Mouse (Mus musculus) T-helper 1 cell (primary cell): ENCODE data around the gene Rab25.

Experiments
- in situ Hi-C: fragments of 300-600 bp; cut with MboI, MseI; formaldehyde crosslinking; loops from one replicate; pipeline ENCODE4 v1.15.1; 2025; ENCODE audit warnings: high pct_unique_total_duplicates

The Rab25 gene

DNA sequence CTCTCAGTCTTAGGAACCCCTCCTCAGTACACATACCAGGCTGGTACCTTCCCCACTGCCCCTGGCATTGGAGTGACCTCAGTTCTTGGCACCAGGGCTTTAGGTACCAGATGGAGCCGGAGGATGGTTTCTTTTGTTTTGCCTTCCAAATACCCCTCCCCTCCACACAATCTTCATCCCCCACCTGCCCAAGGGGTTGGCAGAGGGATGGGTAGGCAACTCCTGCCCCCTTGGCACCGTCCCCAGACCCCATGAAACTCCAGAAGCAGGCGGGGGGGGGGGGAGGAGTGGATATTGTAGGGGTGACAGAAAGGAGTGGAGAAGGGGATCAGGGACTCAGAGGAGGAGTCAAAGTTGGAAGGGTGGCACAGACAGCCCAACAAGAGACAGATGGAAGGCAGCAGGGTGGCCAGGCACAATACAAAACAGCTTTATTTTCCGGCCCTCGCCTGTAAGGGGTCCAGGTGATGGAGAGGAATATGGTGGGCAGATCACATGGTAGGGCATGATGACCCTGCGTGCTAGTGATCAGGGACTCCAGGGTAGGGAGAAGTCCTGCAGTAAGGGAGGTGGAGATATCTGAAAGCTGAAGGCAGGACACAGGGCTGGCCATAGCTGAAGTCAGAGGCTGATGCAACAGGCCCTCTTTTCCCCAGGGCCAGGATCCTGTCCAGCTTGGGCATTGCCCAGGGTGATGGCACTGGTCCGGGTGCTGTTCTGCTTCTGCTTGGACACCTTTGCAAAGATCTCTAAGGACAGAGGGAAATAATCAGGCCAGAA is 6.3 kb downstream of the Rab25 start:
- in situ Hi-C loops, result no loop called here

- in situ Hi-C loops, result no loop called here
These were observed 8.0 kb downstream of the Rab25 start for GRCm38 (mm10) chr3:88540085-88540484.

DNA sequence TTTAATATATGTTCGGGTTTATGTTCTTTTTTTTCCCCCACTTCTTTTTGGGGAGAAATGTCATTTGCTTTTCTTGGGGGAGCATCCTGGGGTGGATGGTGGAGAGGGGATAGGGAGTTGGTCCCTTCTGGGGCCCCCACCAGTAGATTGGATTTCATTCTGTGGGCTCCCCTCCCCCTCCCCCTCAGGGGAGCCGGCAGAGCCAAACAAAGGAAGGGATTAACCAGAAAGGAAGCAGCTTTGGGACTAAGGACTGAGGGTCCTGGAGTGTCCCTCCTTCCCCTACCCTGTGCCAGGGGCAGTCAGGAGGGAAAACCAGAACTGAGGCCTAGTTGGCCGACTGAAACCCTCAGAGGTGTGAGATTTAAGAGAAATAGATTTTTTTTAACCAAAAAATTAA is 8.7 kb downstream of the Rab25 start:
- in situ Hi-C loops, result no loop called here

- in situ Hi-C loops, result no loop called here
These were observed 9.6 kb downstream of the Rab25 start for GRCm38 (mm10) chr3:88538271-88539145.

- in situ Hi-C loops, result no loop called here
These were observed 11.0 kb downstream of the Rab25 start for GRCm38 (mm10) chr3:88537146-88537545.

GRCm38 (mm10) chr3:88536103-88536930 is 11.8 kb downstream of the Rab25 start:
- in situ Hi-C loops, result no loop called here

DNA sequence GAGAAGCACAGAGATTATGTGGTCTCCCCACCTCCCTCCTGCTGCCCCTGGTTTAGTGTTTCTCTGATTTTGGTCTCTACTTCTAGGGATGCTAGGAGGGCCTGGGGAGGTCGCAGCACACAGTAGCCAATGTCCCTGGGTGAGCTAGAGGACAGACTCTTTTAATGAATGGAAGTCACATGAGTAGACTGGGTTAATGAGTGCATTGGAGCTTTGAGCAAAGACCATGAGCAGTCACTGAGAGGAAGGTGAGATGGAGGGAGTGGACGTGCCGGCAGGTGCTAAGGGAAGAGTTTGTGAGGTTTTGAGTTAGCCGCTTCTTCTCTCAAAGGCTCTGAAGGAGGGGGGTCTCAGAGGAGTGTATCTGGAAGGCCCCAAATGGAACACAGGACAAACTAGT is 12.6 kb downstream of the Rab25 start:
- in situ Hi-C loops, result no loop called here

DNA sequence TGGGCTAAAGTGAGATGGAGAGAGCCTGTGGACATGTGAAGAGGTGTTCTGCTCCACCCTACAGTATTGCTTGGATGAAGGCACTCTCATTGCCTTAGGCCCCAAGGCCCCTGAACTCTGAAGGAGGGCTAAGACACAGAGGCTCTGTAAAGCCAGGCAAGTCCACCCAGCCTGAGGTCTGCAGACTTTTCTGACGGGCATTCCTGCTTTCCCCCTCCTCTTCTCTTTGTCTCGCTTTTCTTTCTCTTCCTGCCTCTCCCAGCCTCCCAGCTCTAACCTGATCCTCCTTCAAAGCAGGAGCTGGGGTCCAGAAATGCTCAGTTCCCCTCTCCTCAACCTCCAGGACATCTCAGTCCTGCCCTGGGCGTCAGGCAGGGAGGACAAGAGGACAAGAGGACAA is 13.1 kb downstream of the Rab25 start:
- in situ Hi-C loops, result no loop called here

DNA sequence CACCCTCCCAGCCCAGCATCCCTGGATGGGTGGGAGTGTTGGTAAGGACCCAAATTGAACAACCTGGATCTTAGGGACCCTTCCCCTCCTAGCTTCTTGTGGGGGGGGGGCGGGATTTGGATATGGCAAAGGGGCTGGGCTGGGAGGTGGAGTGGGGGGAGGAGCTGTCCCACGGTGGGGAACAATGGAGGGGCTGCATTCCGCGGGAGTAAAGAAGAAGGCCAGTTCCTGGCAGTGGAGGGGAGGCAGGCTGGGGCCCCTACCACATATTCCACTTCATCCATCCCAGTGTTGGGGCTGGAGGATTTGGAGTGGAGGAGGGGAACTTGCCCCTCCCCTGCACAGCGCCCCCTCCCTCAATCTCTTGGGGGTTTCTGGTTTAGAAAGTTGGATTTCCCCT is 14.4 kb downstream of the Rab25 start:
- in situ Hi-C loops, result no loop called here

DNA sequence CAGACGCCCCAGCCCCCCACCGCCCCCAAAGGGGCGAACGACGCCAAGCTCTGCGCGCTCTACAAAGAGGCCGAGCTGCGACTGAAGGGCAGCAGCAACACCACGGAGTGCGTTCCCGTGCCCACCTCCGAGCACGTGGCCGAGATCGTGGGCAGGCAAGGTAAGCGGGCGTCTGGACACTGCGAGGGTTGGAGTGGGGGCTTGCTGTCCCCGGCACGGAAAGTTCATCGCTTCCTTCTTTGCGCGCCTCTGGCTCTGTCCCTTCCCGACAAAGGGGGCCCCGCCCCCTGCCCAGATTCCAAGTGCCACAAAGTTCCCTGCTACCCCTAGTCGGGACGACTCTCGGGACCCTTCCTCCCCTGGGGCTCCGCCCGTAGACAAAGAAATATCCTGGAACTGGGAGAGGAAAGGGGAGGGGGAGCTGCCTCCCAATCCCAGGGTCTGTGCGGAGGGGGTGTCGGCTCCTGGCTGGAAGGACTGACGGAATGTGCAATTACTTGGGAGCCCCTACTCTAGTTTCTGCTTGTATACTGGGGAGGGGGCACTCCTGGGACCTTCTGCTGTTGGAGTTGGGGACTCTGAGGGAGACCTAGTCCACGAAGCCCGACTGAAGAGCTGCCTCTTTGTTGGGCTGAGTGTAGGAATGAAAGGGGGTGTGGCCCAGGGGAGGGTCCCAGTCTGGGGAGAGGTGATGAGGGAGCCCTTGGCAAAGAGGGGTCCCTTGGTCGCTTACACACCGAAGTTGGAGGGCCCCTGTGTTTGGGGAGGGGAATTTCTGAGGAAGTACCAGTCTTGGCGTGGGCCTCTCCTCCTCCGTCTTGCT is 15.2 kb downstream of the Rab25 start:
- in situ Hi-C loops, result no loop called here

DNA sequence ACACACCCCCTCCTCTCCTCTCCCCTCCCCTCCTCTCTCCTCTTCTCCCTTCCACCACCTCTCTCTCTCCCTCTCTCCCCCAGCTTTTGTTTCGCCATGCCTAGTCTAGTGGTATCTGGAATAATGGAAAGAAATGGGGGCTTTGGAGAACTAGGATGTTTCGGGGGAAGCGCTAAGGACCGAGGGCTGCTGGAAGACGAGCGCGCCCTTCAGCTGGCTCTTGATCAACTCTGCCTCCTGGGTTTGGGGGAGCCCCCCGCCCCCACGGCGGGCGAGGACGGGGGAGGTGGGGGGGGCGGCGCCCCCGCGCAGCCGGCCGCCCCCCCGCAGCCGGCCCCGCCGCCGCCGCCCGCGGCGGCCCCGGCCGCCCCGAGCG is 15.8 kb downstream of the Rab25 start, which contains the start of gene Mex3a:
TSS of gene Mex3a (plus strand) at position 97 of the 376 bp plus-strand sequence.
- in situ Hi-C loops, result no loop called here

DNA sequence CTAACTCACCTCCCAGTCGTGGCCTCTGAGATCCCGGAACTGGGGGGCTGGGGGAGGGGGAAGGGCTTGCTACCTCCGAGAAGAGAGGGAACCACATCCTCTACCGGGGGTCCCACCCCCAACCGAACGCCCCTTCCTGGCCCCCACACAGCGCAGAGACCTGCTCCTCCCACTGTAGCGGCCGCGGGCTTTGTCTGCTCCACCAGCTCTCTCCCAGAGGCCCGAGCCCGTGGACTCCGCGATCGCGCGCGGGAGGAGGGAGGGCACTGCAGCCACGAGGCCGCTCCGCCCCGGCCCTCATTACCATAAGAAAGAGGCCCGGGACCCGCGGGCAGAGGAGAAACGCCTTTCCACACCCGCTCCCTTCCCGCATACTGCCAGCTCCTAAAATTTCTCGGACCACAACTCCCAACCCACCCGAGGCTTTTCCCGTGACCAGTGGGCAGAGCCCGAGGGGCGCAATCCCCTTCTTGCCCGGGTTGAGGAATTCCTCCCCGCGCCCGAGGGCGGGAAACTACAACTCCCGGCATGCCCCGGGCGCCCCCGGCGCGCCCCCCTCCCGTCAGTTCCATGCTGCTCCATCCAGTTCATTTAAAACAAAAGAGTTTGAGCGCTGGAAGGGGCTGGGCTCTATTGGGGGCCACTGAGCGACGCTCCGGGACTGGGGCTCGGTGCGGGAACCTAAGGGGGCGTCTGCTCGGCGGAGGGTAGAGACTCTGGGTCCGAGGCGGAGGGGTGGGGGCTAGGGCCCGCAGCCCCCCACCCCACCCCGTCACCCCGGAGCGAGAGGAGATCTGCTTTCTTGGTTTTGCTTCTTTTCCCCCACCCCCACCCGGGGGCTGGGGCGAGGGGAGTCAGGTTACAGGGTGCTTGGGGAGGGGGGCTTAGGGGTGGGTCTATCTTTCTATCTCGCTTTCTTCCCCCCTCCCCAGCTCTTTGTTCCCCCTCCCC is 16.5 kb downstream of the Rab25 start:
- in situ Hi-C loops, result no loop called here

DNA sequence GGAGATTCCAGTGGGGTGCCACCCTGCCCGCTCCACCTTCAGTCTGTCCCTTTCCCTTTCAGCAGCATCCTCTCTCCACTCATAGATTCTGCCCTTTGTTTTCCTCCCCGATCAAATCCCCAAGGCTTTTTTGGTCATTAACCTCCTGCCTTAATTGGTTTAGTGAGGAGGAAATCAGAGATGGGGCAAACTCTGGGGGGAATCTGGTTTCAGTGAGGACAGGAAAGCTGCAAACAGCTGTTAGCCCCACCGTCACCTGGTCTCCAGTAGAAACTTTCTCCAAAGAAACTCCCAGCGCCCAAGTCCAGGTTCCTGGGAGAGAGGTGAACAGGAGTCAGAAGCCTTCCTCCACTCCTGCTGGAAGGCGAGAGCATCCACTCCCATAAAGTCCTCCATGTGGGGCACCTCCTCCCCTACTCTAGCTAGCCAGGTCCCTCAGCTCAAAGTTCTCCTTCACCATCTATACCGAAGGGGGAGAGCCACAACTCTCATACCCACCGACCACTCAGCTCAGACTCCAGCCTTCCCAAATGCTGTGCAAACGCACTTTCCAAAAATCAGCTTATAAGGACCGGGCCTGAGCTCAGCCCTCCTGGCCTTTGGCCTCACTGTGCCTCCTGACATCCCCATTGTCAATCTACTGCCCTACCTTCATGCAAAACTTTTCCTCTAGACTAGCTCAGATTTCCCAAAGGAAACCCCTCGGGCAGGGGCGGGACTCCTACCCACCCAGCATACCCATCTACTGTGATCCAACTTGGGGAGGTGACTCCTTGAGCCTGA is 17.8 kb downstream of the Rab25 start:
- in situ Hi-C loops, result no loop called here

- in situ Hi-C loops, result no loop called here
These were observed 18.7 kb downstream of the Rab25 start for GRCm38 (mm10) chr3:88529204-88530000.

DNA sequence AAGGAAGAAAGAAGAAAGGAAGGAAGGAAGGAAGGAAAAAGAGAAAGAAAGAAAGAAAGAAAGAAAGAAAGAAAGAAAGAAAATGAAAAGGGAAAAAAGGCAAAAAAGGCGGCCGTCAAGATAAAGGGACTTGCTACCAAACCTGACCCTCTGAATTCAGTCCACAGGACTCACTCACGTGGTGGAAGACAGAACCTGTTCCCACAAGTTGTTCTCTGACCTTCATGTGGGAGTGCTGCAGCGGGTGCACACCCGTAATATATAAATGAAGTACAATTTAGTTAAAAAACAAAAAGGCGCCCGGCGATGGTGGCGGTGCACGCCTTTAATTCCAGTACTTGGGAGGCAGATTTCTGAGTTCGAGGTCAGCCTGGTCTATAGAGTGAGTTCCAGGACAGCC is 19.5 kb downstream of the Rab25 start:
- in situ Hi-C loops, result no loop called here

- in situ Hi-C loops, result no loop called here
These were observed 20.5 kb downstream of the Rab25 start for GRCm38 (mm10) chr3:88527565-88527964.

DNA sequence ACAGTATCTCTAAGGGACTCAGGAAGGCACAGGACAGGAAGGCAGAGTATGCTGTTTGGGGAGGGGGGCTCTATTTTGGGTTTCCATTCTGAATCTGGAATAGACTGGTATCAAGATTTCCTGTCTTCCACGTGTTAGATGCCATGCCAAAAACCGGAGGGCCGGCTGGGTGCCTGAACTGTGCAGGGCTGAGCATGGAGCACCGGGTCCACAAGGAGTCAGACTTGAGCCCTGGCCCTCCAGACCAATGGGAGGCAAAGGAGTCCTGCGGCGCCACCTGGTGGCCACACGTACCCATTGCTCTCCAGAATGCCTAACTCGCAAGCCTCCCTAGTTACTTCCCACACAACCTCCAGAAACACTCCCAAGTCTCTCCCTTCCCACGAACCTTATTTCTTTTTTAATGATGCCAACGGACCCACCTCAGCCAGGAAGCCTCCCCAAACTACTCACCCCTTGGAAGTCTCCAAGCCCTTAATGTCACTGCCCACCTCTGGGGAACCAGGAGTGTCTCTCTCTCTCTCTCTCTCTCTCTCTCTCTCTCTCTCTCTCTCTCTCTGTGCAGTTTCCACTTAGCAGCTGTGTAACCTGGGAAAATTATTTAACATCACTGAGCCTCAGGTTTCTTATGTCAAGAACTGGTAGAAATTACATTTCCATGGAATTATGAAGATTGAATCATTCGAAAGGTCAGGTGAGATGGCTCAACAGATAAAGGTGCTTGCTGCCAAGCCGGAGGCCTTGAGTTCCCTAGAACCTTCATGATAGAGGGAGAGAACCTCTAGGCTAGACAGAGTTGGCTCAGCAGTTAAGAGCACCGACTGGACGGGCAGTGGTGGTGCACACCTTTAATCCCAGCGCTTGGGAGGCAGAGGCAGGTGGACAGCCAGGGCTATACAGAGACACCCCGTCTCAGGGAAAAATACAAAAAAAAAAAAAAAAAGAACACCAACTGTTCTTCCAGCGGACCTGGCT is 21.7 kb downstream of the Rab25 start:
- in situ Hi-C loops, result no loop called here
